Mouse (Mus musculus) cortical plate, adult 2 months (tissue): Measurements from ENCODE around the gene Fbxl7. TPM values are rescaled to one million over a fixed set of nuclear protein-coding genes. Genes with fewer than 3 reads are reported as not detected.

Experiments
- H3K27ac ChIP-seq: fragments of 200-500 bp; 2 replicates; pipeline ENCODE4 v1.5.1; 2012; ENCODE audit warnings: low read length, control low read depth, inconsistent platforms; ENCODE audit not compliant: insufficient read depth
- H3K4me1 ChIP-seq: fragments of 200-500 bp; 2 replicates; pipeline ENCODE4 v1.6.1; 2011; ENCODE audit warnings: low read length; ENCODE audit not compliant: control insufficient read depth, insufficient read depth
- H3K4me3 ChIP-seq: fragments of 200-500 bp; 2 replicates; pipeline ENCODE4 v1.5.1; 2011; ENCODE audit warnings: mild to moderate bottlenecking, low read length, control low read depth; ENCODE audit not compliant: insufficient read depth
- CTCF ChIP-seq: fragments of 200-500 bp; IDR thresholded peaks from 2 replicates; pipeline ENCODE4 v1.5.1; 2011; ENCODE audit warnings: mild to moderate bottlenecking, control low read depth, low read length; ENCODE audit not compliant: insufficient read depth; ENCODE audit errors: extremely low read depth
- POLR2A ChIP-seq: fragments of 200-500 bp; IDR thresholded peaks from 2 replicates; pipeline ENCODE4 v1.6.1; 2011; ENCODE audit warnings: mild to moderate bottlenecking, low read length, control low read depth; ENCODE audit not compliant: insufficient read depth; ENCODE audit errors: extremely low read depth
- polyA plus RNA-seq: library from polyadenylated mRNA; depleted of rRNA; stranded (reverse); fragments of >200 nt; gene quantifications from 2 replicates; pipeline ENCODE4 v1.2.3, GENCODE M21; 2012

The Fbxl7 gene
- polyA plus RNA-seq, 1 experiment: 0.96 TPM

- no peaks in the 10 kb centered on the region for H3K4me1 ChIP-seq
- H3K27ac ChIP-seq: no peak overlapping the region
- TF ChIP-seq POLR2A: no peak
- no peak for TF ChIP-seq CTCF
- H3K4me3 ChIP-seq: no peak overlapping the region
Observed at GRCm38 (mm10) chr15:26712271-26712670, 183.1 kb downstream of the Fbxl7 start.

GRCm38 (mm10) chr15:26704966-26705365, 190.4 kb downstream of the Fbxl7 start:
- Histone ChIP-seq H3K4me1 (no peaks in the 10 kb centered on the region), H3K4me3 (no peak overlapping the region), H3K27ac (no peak overlapping the region)
- no peak for TF ChIP-seq CTCF
- no peak for TF ChIP-seq POLR2A

- Histone ChIP-seq H3K4me1 (no peaks in the 10 kb centered on the region), H3K4me3 (no peak overlapping the region)
- TF ChIP-seq POLR2A (no peak), CTCF (no peak)
Observed at GRCm38 (mm10) chr15:26703156-26703840, 192.1 kb downstream of the Fbxl7 start.

GRCm38 (mm10) chr15:26701949-26702675, 193.3 kb downstream of the Fbxl7 start:
- Histone ChIP-seq H3K4me1 (no peaks in the 10 kb centered on the region), H3K27ac (no peak overlapping the region), H3K4me3 (no peak overlapping the region)
- TF ChIP-seq CTCF (no peak), POLR2A (no peak)

More at GRCm38 (mm10) chr15:26703156-26703840, 192.1 kb downstream of the Fbxl7 start:
- H3K27ac ChIP-seq: no peak overlapping the region

- Histone ChIP-seq H3K4me3 (no peak overlapping the region), H3K4me1 (no peaks in the 10 kb centered on the region), H3K27ac (no peak overlapping the region)
- TF ChIP-seq CTCF (no peak), POLR2A (no peak)
Observed at GRCm38 (mm10) chr15:26693075-26693474, 202.3 kb downstream of the Fbxl7 start.

DNA sequence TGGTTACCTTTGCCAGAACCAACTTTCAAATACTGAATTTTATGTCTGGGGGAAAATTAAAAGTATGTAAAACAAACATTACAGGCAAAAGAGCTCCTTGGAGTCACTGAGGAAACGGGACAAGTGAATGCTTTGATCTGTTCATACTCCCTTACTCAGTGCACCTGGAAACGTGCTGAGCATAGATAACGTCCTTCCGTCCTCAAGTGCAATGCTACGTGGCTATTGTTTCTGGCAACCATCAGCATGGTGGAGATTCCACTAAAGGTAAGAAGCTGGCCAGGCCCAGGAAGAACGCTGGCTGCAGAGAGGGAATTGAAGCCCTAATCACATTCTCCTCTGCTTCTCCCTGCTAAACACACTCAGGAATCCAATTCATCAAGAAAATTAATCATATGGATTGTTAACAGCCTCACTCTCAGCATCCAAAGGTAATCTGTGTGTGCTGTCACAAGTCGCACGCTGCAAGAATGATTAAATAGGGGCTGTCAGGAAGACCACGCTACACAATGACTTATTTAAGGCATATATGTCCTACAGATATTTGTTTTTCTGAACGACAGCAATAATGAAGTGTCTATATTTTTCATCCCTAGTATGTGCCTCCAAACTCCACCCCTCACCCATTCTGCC, 206.8 kb downstream of the Fbxl7 start:
- no peak overlapping the region for H3K27ac ChIP-seq
- H3K4me3 ChIP-seq: no peak overlapping the region
- TF ChIP-seq POLR2A (no peak), CTCF (no peak)
- H3K4me1 ChIP-seq: no peaks in the 10 kb centered on the region

GRCm38 (mm10) chr15:26687729-26688128, 207.7 kb downstream of the Fbxl7 start:
- Histone ChIP-seq H3K27ac (no peak overlapping the region), H3K4me1 (peaks cover under 1% of the 10 kb centered on the region; the same call in 1 of the 2 replicates), H3K4me3 (no peak overlapping the region)
- TF ChIP-seq POLR2A (no peak), CTCF (no peak)

GRCm38 (mm10) chr15:26682279-26682678, 213.1 kb downstream of the Fbxl7 start:
- no peak overlapping the region for H3K27ac ChIP-seq
- H3K4me1 ChIP-seq: peaks cover 2% of the 10 kb centered on the region; the same call in 1 of the 2 replicates
- H3K4me3 ChIP-seq: no peak overlapping the region
- TF ChIP-seq CTCF (no peak), POLR2A (no peak)

GRCm38 (mm10) chr15:26673239-26673859, 222.0 kb downstream of the Fbxl7 start:
- TF ChIP-seq CTCF: no peak
- TF ChIP-seq POLR2A: no peak
- Histone ChIP-seq H3K4me3 (no peak overlapping the region), H3K4me1 (no peaks in the 10 kb centered on the region), H3K27ac (no peak overlapping the region)
